Mouse (Mus musculus) right cerebral cortex, postnatal 4 days (tissue): ENCODE results near the gene Isg20l2.

Source experiments
- DNase-seq: peaks from one replicate; pipeline ENCODE4 v3.0.0-alpha.2; 2022

The Isg20l2 gene

GRCm38 (mm10) chr3:87948378-87949265 is 18.5 kb downstream of the Isg20l2 start, which contains the start of gene Crabp2:
Gene Crabp2, plus strand, starts transcription at chr3:87948666.
- no peak for DNase-seq

GRCm38 (mm10) chr3:87949266-87949954 is 19.3 kb downstream of the Isg20l2 start:
- no peak for DNase-seq

DNA sequence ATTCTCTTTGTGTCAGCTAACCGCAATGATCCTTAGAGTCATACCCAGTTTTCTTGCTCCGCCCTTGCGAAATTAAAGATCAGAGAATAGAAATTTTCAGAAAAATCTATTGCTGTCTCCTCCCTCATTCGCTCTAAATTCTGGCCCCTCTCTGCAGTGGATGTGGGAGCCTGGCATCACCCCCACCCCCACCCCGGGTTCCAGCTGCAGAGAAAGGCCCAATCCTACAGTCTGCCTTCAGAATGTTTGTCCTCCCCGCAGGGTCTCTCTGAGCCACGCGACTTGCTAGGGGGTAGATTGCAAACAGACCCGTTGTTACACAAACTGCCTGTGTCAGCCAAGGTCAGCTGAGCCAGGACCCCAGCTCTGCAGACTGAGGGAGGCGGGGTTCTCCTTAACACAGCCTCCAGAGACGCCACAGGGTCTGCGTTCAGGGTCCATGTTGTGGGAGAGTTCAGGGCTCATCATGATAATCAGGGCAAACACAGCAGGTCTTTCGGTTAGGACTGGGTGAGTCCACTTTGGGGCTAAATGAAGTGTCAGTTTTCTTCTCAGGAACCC is 19.9 kb downstream of the Isg20l2 start:
- DNase-seq: no peak

DNA sequence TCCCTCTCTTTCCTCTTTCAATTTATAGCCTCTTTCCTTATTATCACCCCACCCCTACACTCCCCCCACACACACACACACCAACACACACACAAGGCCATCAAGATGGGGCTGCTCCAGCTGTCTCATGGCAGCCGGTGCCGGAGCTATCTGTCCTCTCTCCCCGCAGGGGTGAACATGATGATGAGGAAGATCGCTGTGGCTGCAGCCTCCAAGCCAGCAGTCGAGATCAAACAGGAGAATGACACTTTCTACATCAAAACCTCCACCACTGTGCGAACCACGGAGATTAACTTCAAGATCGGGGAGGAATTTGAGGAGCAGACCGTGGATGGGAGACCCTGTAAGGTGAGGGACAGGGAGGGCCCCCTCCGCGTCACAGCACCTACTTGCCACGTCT is 21.8 kb downstream of the Isg20l2 start:
- DNase-seq: no peak

- no peak for DNase-seq
Observed at GRCm38 (mm10) chr3:87952440-87952839, 22.3 kb downstream of the Isg20l2 start.

DNA sequence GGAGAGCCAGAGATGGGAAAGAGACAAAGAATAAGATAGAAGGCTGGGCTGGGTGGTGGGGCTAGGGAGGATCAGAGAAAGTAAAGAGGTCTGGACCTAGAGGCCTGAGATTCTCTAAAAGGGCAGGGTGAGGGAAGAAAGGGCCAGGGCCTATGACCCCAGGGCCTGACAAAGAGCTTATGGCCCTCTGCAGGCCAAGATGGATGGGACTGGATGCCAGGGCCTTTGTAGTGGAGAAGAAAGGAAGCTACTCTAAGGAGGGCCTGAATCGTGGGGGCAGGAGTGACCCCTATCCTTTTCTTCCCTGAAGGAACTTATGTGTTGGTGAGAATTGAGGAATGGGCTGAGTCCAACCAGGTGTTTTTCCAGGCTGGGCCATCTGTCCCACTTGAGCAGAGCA is 27.9 kb downstream of the Isg20l2 start:
- DNase-seq: no peak

GRCm38 (mm10) chr3:87958476-87958875 is 28.4 kb downstream of the Isg20l2 start:
- DNase-seq: no peak

DNA sequence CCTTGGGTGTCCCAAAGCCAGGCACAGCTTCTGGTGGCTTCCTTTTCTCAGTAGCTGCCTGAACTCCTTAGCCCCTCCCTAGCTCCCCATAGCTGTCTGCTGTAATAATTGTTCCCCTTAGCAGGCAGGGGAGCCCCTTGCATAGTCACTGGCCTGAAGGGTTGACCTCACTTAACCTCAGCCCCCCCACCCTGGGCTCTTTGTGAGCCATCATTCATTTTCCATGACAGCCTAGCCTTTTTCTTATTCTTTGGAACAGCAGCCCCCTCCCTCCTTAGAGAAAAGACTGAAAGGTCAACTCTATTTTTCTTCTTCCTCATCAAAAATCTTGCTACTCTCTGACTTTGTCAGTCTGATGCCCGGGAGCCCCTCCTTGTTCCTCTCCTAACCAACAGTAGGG is 28.9 kb downstream of the Isg20l2 start:
- DNase-seq: no peak

DNA sequence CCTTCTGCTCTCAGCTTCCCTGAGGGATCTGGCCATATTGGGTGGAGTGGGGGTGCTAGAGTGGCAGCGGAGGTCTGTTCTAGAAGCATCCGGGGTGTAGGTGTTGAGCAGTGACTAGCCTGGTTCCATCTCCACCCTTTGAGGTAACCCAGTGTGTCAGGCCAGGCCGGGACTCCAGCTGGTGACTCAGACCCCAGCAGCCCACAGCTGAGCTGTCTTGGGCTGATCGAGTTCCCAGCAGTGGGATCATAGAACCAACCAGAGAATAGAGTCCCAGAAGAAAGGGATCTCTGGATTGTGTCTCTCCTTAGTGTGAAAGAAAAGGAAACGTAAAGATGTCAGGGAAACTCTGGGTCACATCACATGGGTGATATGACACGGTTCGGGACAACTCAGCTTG is 29.3 kb downstream of the Isg20l2 start:
- no peak for DNase-seq

- DNase-seq: no peak
Observed at GRCm38 (mm10) chr3:87960191-87960585, 30.1 kb downstream of the Isg20l2 start.

- peak; percentile 85 for DNase-seq
Observed at GRCm38 (mm10) chr3:87960586-87961191, 30.6 kb downstream of the Isg20l2 start.

- DNase-seq: peak; percentile 57
Observed at GRCm38 (mm10) chr3:87970184-87970938, 40.2 kb downstream of the Isg20l2 start.

GRCm38 (mm10) chr3:87970939-87971488 is 40.9 kb downstream of the Isg20l2 start, which contains the start of gene Nes:
Gene Nes, plus strand, starts transcription at chr3:87971078.
- DNase-seq: peak; percentile 55

DNA sequence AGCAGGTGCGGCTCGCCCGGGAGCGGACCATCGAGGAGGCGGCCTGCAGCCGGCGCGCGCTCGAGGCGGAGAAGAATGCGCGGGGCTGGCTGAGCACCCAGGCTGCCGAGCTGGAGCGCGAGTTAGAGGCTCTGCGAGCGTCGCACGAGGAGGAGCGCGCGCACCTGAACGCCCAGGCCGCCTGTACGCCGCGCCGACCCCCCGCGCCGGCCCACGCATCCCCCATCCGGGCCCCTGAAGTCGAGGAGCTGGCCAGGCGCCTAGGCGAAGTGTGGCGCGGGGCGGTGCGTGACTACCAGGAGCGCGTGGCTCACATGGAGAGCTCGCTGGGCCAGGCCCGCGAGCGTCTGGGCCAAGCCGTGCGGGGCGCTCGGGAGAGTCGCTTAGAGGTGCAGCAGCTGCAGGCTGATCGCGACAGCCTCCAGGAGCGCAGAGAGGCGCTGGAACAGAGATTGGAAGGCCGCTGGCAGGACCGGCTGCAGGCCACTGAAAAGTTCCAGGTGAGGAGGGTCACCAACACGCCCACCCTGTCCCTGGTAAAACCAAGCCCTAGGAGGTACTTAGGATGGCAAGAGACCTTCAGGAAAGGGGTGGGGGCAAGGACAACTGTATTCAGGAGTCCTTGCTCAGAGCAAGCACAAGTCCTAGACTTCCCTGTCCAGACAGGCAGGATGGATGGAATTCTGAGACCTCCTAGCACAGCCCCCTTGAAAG is 41.5 kb downstream of the Isg20l2 start:
- no peak for DNase-seq

GRCm38 (mm10) chr3:87972203-87972664 is 42.1 kb downstream of the Isg20l2 start:
- DNase-seq: no peak

DNA sequence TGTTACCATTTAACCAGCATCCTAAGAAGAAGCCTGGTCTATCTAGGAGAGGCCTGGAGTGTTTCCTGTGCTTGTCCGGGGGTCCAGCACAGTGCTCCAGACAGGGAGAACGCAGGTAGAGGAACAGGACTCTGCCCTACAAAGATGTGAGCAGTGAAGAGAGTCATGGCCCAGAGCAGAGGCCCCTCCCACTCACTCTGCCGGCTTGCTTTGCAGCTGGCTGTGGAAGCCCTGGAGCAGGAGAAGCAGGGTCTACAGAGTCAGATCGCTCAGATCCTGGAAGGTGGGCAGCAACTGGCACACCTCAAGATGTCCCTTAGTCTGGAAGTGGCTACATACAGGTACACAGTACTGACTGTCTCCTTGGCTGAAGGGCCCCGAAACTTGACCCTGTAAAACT is 42.7 kb downstream of the Isg20l2 start:
- DNase-seq: no peak

DNA sequence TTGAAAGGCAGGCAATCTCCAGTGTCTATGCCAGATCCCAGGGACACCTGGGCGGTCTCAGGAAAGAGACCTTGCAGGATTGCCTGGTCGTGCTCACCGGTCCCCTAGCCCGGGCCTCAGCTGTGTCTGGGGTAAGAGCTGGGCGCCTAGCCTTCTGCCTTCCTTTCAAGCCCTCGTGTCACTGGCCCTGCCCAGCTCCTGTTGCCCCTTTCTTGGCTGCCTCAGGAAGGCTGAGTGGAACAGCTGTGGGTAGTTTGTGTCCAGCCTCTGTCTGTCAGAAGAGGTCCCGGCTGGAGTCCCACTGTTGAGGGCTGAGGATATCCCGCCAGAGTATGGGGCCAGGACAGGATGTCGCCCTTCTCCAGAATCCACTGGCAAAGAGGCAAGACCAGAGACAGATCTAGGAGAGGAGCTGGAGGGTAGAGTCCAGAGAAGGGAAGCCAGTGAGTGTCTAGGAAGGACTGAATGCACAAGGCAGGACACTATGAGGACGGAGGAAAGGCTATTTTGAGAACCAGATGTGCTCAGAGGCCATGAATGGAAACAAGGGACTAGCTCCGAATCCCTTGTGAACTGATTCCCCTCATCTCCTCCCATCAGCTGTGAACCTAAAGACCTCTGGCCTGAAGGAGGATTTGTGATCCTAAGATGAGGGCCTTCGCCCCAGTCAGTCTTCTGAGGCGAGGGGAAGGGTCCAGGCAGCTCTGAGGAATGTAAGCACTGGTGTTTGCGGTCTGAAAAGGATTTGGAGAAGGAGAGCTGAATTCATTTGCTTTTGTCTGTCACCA is 43.7 kb downstream of the Isg20l2 start:
- DNase-seq: no peak

DNA sequence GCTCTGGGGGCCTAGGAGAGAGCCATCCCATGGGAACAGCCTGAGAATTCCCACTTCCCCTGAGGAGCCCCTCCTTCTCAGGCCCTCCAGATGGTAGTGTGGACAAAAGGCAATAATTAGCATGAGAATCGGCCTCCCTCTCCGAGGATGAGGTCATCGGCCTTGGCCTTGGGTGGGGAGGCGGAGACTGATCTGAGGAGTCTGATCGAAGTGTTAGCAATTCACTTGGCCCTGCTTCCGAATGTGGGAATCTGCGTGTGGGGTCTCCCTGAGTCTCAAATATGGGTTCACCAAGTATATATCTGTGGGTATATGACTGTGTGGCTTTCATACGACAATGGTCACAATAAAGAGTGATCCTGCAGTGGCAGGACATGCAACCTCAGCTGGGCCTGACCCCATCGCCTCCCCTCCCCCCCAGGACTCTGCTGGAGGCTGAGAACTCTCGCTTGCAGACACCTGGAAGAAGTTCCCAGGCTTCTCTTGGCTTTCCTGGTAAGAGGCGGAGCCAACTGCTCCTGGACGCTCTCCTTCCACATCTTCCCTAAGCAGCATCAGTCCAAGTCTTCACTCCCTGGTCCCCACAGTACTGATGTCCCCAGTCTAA is 44.4 kb downstream of the Isg20l2 start:
- no peak for DNase-seq

GRCm38 (mm10) chr3:87979493-87979892 is 49.4 kb downstream of the Isg20l2 start:
- no peak for DNase-seq

- no peak for DNase-seq
Observed at GRCm38 (mm10) chr3:87980085-87980484, 50.0 kb downstream of the Isg20l2 start.
